Mouse (Mus musculus): ENCODE results near the gene Olfr525. TPM values are rescaled to one million over a fixed set of nuclear protein-coding genes. Genes with fewer than 3 reads are reported as not detected.

The Olfr525 gene
- polyA plus RNA-seq, 2 experiments, result not detected

- ATAC-seq (ENCODE audit: insufficient read depth) (no peak), DNase-seq (ENCODE audit: low read depth in 3 of 3, low spot score in 3 of 3) (no peak)
- Histone ChIP-seq H3K4me3 (ENCODE audit: insufficient read depth in 1 of 2, low read depth in 2 of 2, low read length in 2 of 2) (no peak within 1 kb of the TSS), H3K36me3 (replicated peaks; ENCODE audit: control insufficient read depth, insufficient read depth, low read depth) (no peaks in the 10 kb centered on the region), H3K4me1 (replicated peaks; ENCODE audit: control insufficient read depth in 2 of 2, insufficient read depth in 2 of 2, low read length in 1 of 2) (no peaks in the 10 kb centered on the region), H3K27me3 (ENCODE audit: control insufficient read depth, insufficient read depth, low read length) (no peaks in the 10 kb centered on the region), H3K9me3 (ENCODE audit: control insufficient read depth, low read length) (no peaks in the 10 kb centered on the region), H3K27ac (no peak within 1 kb of the TSS), H3K4me2 (ENCODE audit: low read depth) (no peak within 1 kb of the TSS), H3K9ac (replicated peaks) (no peak within 1 kb of the TSS)
- WGBS (ENCODE audit: insufficient replicate concordance), result 54% methylated on average over 1 of the region's 1 CpGs
- TF ChIP-seq CTCF (IDR thresholded peaks at IDR 0.05; ENCODE audit: low read depth) (no peak), EP300 (IDR thresholded peaks at IDR 0.05; ENCODE audit: low read depth) (no peak)
Observed at GRCm38 (mm10) chr7:140376231-140376630, 55.6 kb downstream of the Olfr525 start, which contains the start of gene Olfr530. Gene Olfr530, minus strand, starts transcription at chr7:140376331.

- ATAC-seq (ENCODE audit: insufficient read depth), result no peak
- Histone ChIP-seq H3K4me1 (replicated peaks; ENCODE audit: control insufficient read depth in 2 of 2, insufficient read depth in 2 of 2, low read length in 1 of 2) (no peaks in the 10 kb centered on the region), H3K9me3 (ENCODE audit: control insufficient read depth, low read length) (no peaks in the 10 kb centered on the region), H3K9ac (replicated peaks) (no peak overlapping the region), H3K4me3 (ENCODE audit: insufficient read depth in 1 of 2, low read depth in 2 of 2, low read length in 2 of 2) (no peak overlapping the region), H3K36me3 (replicated peaks; ENCODE audit: control insufficient read depth, insufficient read depth, low read depth) (no peaks in the 10 kb centered on the region), H3K27me3 (ENCODE audit: control insufficient read depth, insufficient read depth, low read length) (no peaks in the 10 kb centered on the region), H3K4me2 (ENCODE audit: low read depth) (no peak overlapping the region), H3K27ac (no peak overlapping the region)
- TF ChIP-seq EP300 (IDR thresholded peaks at IDR 0.05; ENCODE audit: low read depth) (no peak), CTCF (IDR thresholded peaks at IDR 0.05; ENCODE audit: low read depth) (no peak)
- no peak for DNase-seq (ENCODE audit: low read depth in 3 of 3, low spot score in 3 of 3)
- 67% methylated on average over 2 of the region's 2 CpGs for WGBS (ENCODE audit: insufficient replicate concordance)
Observed at GRCm38 (mm10) chr7:140376911-140377310, 56.3 kb downstream of the Olfr525 start.

Other genes with a start within 250 kb of the Olfr525 start
- 0.19 TPM in 1 of 2 replicates, not detected in the other for gene Caly, start 238.3 kb upstream of the Olfr525 start, polyA plus RNA-seq (2012; rRNA removed)
- not detected in 2 replicates for gene Caly, start 238.3 kb upstream of the Olfr525 start, polyA plus RNA-seq (2014; fragmentation: Nextera tagmentation; extraction: Ambion mirVana)
- 0.87 TPM in 1 of 2 replicates, not detected in the other for gene Prap1, start 227.5 kb upstream of the Olfr525 start, polyA plus RNA-seq (2012; rRNA removed)
- not detected in 2 replicates for gene Prap1, start 227.5 kb upstream of the Olfr525 start, polyA plus RNA-seq (2014; fragmentation: Nextera tagmentation; extraction: Ambion mirVana)
- gene Fuom, start 218.4 kb upstream of the Olfr525 start, polyA plus RNA-seq (2012; rRNA removed), result 6.3 and 6.7 TPM in 2 replicates
- 7.7 and 9.2 TPM in 2 replicates for gene Fuom, start 218.4 kb upstream of the Olfr525 start, polyA plus RNA-seq (2014; fragmentation: Nextera tagmentation; extraction: Ambion mirVana)
- gene Paox, start 205.1 kb upstream of the Olfr525 start, polyA plus RNA-seq (2012; rRNA removed), result 4.2 and 5.4 TPM in 2 replicates
- gene Paox, start 205.1 kb upstream of the Olfr525 start, polyA plus RNA-seq (2014; fragmentation: Nextera tagmentation; extraction: Ambion mirVana), result 10.4 and 10.5 TPM in 2 replicates
- 36.5 and 45.7 TPM in 2 replicates for gene Echs1, start 204.4 kb upstream of the Olfr525 start, polyA plus RNA-seq (2012; rRNA removed)
- 97.2 and 99.0 TPM in 2 replicates for gene Echs1, start 204.4 kb upstream of the Olfr525 start, polyA plus RNA-seq (2014; fragmentation: Nextera tagmentation; extraction: Ambion mirVana)
- gene Mtg1, start 183.3 kb upstream of the Olfr525 start, polyA plus RNA-seq (2012; rRNA removed), result 10.1 and 14.6 TPM in 2 replicates
- 17.3 and 18.5 TPM in 2 replicates for gene Mtg1, start 183.3 kb upstream of the Olfr525 start, polyA plus RNA-seq (2014; fragmentation: Nextera tagmentation; extraction: Ambion mirVana)
- gene Sprn, start 166.0 kb upstream of the Olfr525 start, polyA plus RNA-seq (2012; rRNA removed), result 0.01 TPM in 1 of 2 replicates, not detected in the other
- gene Sprn, start 166.0 kb upstream of the Olfr525 start, polyA plus RNA-seq (2014; fragmentation: Nextera tagmentation; extraction: Ambion mirVana), result not detected in 2 replicates
- not detected in 2 replicates for gene Olfr522, start 156.1 kb upstream of the Olfr525 start, polyA plus RNA-seq (2012; rRNA removed)
- gene Olfr522, start 156.1 kb upstream of the Olfr525 start, polyA plus RNA-seq (2014; fragmentation: Nextera tagmentation; extraction: Ambion mirVana), result not detected in 2 replicates
- not detected in 2 replicates for gene Olfr523, start 147.6 kb upstream of the Olfr525 start, polyA plus RNA-seq (2012; rRNA removed)
- not detected in 2 replicates for gene Olfr523, start 147.6 kb upstream of the Olfr525 start, polyA plus RNA-seq (2014; fragmentation: Nextera tagmentation; extraction: Ambion mirVana)
- gene Olfr524, start 114.9 kb upstream of the Olfr525 start, polyA plus RNA-seq (2012; rRNA removed), result not detected in 2 replicates
- gene Olfr524, start 114.9 kb upstream of the Olfr525 start, polyA plus RNA-seq (2014; fragmentation: Nextera tagmentation; extraction: Ambion mirVana), result not detected in 2 replicates
- 0.03 and 0.07 TPM in 2 replicates for gene Cd163l1, start 102.6 kb upstream of the Olfr525 start, polyA plus RNA-seq (2012; rRNA removed)
- gene Cd163l1, start 102.6 kb upstream of the Olfr525 start, polyA plus RNA-seq (2014; fragmentation: Nextera tagmentation; extraction: Ambion mirVana), result not detected in 2 replicates
- not detected in 2 replicates for gene 5830411N06Rik, start 73.6 kb upstream of the Olfr525 start, polyA plus RNA-seq (2012; rRNA removed)
- gene 5830411N06Rik, start 73.6 kb upstream of the Olfr525 start, polyA plus RNA-seq (2014; fragmentation: Nextera tagmentation; extraction: Ambion mirVana), result not detected in 2 replicates
- gene Olfr527, start 13.2 kb downstream of the Olfr525 start, polyA plus RNA-seq (2012; rRNA removed), result not detected in 2 replicates
- not detected in 2 replicates for gene Olfr527, start 13.2 kb downstream of the Olfr525 start, polyA plus RNA-seq (2014; fragmentation: Nextera tagmentation; extraction: Ambion mirVana)
- gene Olfr60, start 40.8 kb downstream of the Olfr525 start, polyA plus RNA-seq (2012; rRNA removed), result not detected in 2 replicates
- not detected in 2 replicates for gene Olfr60, start 40.8 kb downstream of the Olfr525 start, polyA plus RNA-seq (2014; fragmentation: Nextera tagmentation; extraction: Ambion mirVana)
- gene Olfr530, start 55.5 kb downstream of the Olfr525 start, polyA plus RNA-seq (2012; rRNA removed), result not detected in 2 replicates
- gene Olfr530, start 55.5 kb downstream of the Olfr525 start, polyA plus RNA-seq (2014; fragmentation: Nextera tagmentation; extraction: Ambion mirVana), result not detected in 2 replicates
- gene Olfr531, start 82.1 kb downstream of the Olfr525 start, polyA plus RNA-seq (2012; rRNA removed), result not detected in 2 replicates
- not detected in 2 replicates for gene Olfr531, start 82.1 kb downstream of the Olfr525 start, polyA plus RNA-seq (2014; fragmentation: Nextera tagmentation; extraction: Ambion mirVana)
- gene Olfr532, start 100.8 kb downstream of the Olfr525 start, polyA plus RNA-seq (2012; rRNA removed), result not detected in 2 replicates
- gene Olfr532, start 100.8 kb downstream of the Olfr525 start, polyA plus RNA-seq (2014; fragmentation: Nextera tagmentation; extraction: Ambion mirVana), result not detected in 2 replicates
- not detected in 2 replicates for gene Olfr533, start 142.5 kb downstream of the Olfr525 start, polyA plus RNA-seq (2012; rRNA removed)
- not detected in 2 replicates for gene Olfr533, start 142.5 kb downstream of the Olfr525 start, polyA plus RNA-seq (2014; fragmentation: Nextera tagmentation; extraction: Ambion mirVana)
- gene Olfr535, start 163.4 kb downstream of the Olfr525 start, polyA plus RNA-seq (2012; rRNA removed), result not detected in 2 replicates
- gene Olfr535, start 163.4 kb downstream of the Olfr525 start, polyA plus RNA-seq (2014; fragmentation: Nextera tagmentation; extraction: Ambion mirVana), result not detected in 2 replicates
- gene Olfr536, start 186.5 kb downstream of the Olfr525 start, polyA plus RNA-seq (2012; rRNA removed), result not detected in 2 replicates
- gene Olfr536, start 186.5 kb downstream of the Olfr525 start, polyA plus RNA-seq (2014; fragmentation: Nextera tagmentation; extraction: Ambion mirVana), result not detected in 2 replicates
- not detected in 2 replicates for gene Olfr538, start 247.0 kb downstream of the Olfr525 start, polyA plus RNA-seq (2012; rRNA removed)
- not detected in 2 replicates for gene Olfr538, start 247.0 kb downstream of the Olfr525 start, polyA plus RNA-seq (2014; fragmentation: Nextera tagmentation; extraction: Ambion mirVana)

All from liver, embryonic 14.5 days (tissue).